In genomic region chr12:95746856-95747579, GRCm38 (mm10) we compare ENCODE assay signal across 9 mouse cellular contexts. TPM values are rescaled to one million over a fixed set of nuclear protein-coding genes. Genes with fewer than 3 reads are reported as not detected.
DNase-seq lines count a peak whose midpoint lies in the region; ATAC-seq lines count a peak whose summit lies in the region.
"Had no signal": no experiment of that assay in that cellular context is flagged by ENCODE, and none has a peak within 500 bp of the region (broad histone marks: within the 10 kb centered on the region; RNA-seq: fewer than 3 reads in every experiment).

No protein-coding gene starts in this region.

- H3K4me3 ChIP-seq in heart, embryonic 16.5 days (ENCODE audit: low read length) = no peak overlapping the region
- H3K4me3 ChIP-seq: lung, embryonic 15.5 days had no signal

- H3K36me3 ChIP-seq in heart, embryonic 16.5 days (ENCODE audit: control insufficient read depth, insufficient read depth) = no peaks in the 10 kb centered on the region
- H3K36me3 ChIP-seq: lung, embryonic 15.5 days had no signal

- peak overlapping the region; percentile 37 for H3K4me2 ChIP-seq in heart, embryonic 16.5 days (ENCODE audit: low read depth, low read length)
- H3K4me2 ChIP-seq: lung, embryonic 15.5 days had no signal

- peak; percentile 39 for DNase-seq in adrenal gland, postnatal 14 days
- no peak for DNase-seq in adrenal gland, adult (ENCODE audit: inconsistent age in 2 of 2, low spot score in 1 of 2)
- DNase-seq in lung, adult 18-20 months = peak; percentile 15 to 38
- no peak for DNase-seq in lung, postnatal 4 days
- peak; percentile 14 for DNase-seq in retina, postnatal 7 days (ENCODE audit: low read depth, low spot score)
- no peak for DNase-seq in cerebellum, postnatal 4 days (ENCODE audit: low spot score in 2 of 2)
- no peak for DNase-seq in cerebellum, adult 18-20 months

- 25% methylated on average over 10 of the region's 10 CpGs for WGBS in heart, embryonic 16.5 days

- no peaks in the 10 kb centered on the region for H3K27me3 ChIP-seq in heart, embryonic 16.5 days (ENCODE audit: control insufficient read depth, insufficient read depth, low read length)
- H3K27me3 ChIP-seq: lung, embryonic 15.5 days had no signal

- ATAC-seq in heart, embryonic 16.5 days (replicated peaks; ENCODE audit: extremely low read depth, insufficient read depth, low FRiP score) = 0 out of 2 replicates have a peak, but pooled peaks have one; percentile 49

- H3K9ac ChIP-seq in heart, embryonic 16.5 days (ENCODE audit: low read length) = no peak overlapping the region
- H3K9ac ChIP-seq: lung, embryonic 15.5 days had no signal

- H3K27ac ChIP-seq in heart, embryonic 16.5 days (ENCODE audit: low read length) = peak overlapping the region; percentile 51; the same call in 1 of the 2 replicates
- H3K27ac ChIP-seq: lung, embryonic 15.5 days had no signal

- peaks cover 26% of the 10 kb centered on the region for H3K4me1 ChIP-seq in heart, embryonic 16.5 days (ENCODE audit: control insufficient read depth, insufficient read depth, low read length)

- H3K9me3 ChIP-seq in heart, embryonic 16.5 days (replicated peaks; ENCODE audit: control insufficient read depth, low read length) = no peaks in the 10 kb centered on the region
- H3K9me3 ChIP-seq: lung, embryonic 15.5 days had no signal

RNA-seq across cellular contexts. Expression of gene Flrt2, which starts 55.0 kb away (rescaled TPM):
- total RNA-seq in adrenal gland, postnatal 14 days (2021) = 13.2 and 15.8 TPM in 2 replicates
- 14.4 and 17.8 TPM in 2 replicates for polyA plus RNA-seq in heart, embryonic 16.5 days (2015; fragmentation: Nextera tagmentation; extraction: Ambion mirVana)

Comparison
In these comparisons a context has a peak if more than half of its experiments do, and no peak if none do; other contexts are left out.
1. DNase-seq: peak in adrenal gland, postnatal 14 days (single experiment), lung, adult 18-20 months (2 of 2) and retina, postnatal 7 days (single experiment); none in adrenal gland, adult (0 of 2), lung, postnatal 4 days (0 of 2), cerebellum, postnatal 4 days (0 of 2) and cerebellum, adult 18-20 months (0 of 2).